Mouse (Mus musculus) neural tube, embryonic 11.5 days (tissue): ENCODE results near the gene Guca1b. TPM values are rescaled to one million over a fixed set of nuclear protein-coding genes. Genes with fewer than 3 reads are reported as not detected.
"Not testable (repeated sequence)": the region's sequence is repeated elsewhere in the genome, so short reads cannot be mapped to it uniquely, and the experiment has no call there.

Source experiments
- ATAC-seq: fragments of 200-750 bp; cut with Nextera tagmentation; 2 replicates; pipeline ENCODE4 v1.8.0; 2017; ENCODE audit warnings: moderate number of reproducible peaks, mild to moderate bottlenecking, moderate TSS enrichment, moderate library complexity; ENCODE audit not compliant: insufficient read depth, low FRiP score, low TSS enrichment
- DNase-seq: peaks from one replicate; pipeline ENCODE4 v3.0.0-alpha.2; 2015; ENCODE audit warnings: low spot score
- H3K27ac ChIP-seq: fragments of 300-500 bp; sonication (generic); 2 replicates; pipeline ENCODE4 v1.5.1; 2014; ENCODE audit warnings: low read depth, mild to moderate bottlenecking, low read length
- H3K27me3 ChIP-seq: fragments of 300-500 bp; sonication (generic); 2 replicates; pipeline ENCODE4 v1.6.1; 2014; ENCODE audit warnings: mild to moderate bottlenecking, low read length, mixed read lengths; ENCODE audit not compliant: control insufficient read depth, insufficient read depth
- H3K36me3 ChIP-seq: fragments of 300-500 bp; sonication (generic); 2 replicates; pipeline ENCODE4 v1.6.1; 2014; ENCODE audit warnings: mild to moderate bottlenecking, low read length, moderate library complexity, mixed read lengths; ENCODE audit not compliant: control insufficient read depth, insufficient read depth
- H3K4me1 ChIP-seq: fragments of 300-500 bp; sonication (generic); 2 replicates; pipeline ENCODE4 v1.6.1; 2014; ENCODE audit warnings: low read length, mixed read lengths; ENCODE audit not compliant: control insufficient read depth, insufficient read depth
- H3K4me2 ChIP-seq: fragments of 300-500 bp; sonication (generic); 2 replicates; pipeline ENCODE4 v1.6.1; 2014; ENCODE audit warnings: low read depth, mild to moderate bottlenecking, moderate library complexity
- H3K4me3 ChIP-seq: fragments of 300-500 bp; sonication (generic); 2 replicates; pipeline ENCODE4 v1.5.1; 2014; ENCODE audit warnings: low read depth, low read length
- H3K9ac ChIP-seq: fragments of 300-500 bp; sonication (generic); 2 replicates; pipeline ENCODE4 v1.6.1; 2014; ENCODE audit warnings: mild to moderate bottlenecking, low read length
- H3K9me3 ChIP-seq: fragments of 300-500 bp; sonication (generic); 2 replicates; pipeline ENCODE4 v1.6.1; 2016; ENCODE audit warnings: low read length; ENCODE audit not compliant: control insufficient read depth
- WGBS: fragments of 180-500 bp; shearing (Covaris S2); extraction: QIAGEN DNeasy Blood & Tissue Kit; methylation state at CpG from one replicate; pipeline ENCODE4 v1.1.7; 2014; 5-methylcytosine and 5-hydroxymethylcytosine counted together
- polyA plus RNA-seq: library from polyadenylated mRNA; unstranded; fragments of >200 nt; fragmentation: Nextera tagmentation; extraction: Ambion mirVana; gene quantifications from 2 replicates; pipeline ENCODE4 v1.2.1, GENCODE M21; 2014

Guca1b gene
- polyA plus RNA-seq, 1 experiment from 2014 or later: 0.77 TPM

DNA sequence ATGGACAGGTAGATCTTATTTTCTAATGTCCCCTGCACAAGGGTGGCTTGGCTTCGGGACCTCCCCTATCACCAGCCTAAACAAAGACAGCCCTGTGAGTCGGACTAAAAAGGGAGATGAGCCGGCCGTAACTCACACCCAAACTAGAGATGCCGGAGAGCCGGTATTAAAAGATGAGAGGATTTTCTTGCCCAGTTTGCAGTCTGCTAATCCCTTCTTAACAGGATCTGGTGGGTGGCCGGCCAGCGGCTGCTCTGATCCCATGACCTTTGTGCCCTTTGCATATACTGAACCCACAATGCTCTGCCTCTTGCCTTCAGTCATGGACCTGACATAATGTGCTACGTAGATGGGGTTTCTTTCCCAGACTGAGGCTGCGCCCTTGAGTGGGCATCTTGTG is 15.3 kb downstream of the Guca1b start, which contains the start of gene Guca1a:
Guca1a (minus strand) TSS at position 134 of the 400 bp plus-strand sequence.
- WGBS: 75% methylated on average over 10 of the region's 10 CpGs
- H3K4me2 ChIP-seq: no peak within 1 kb of the TSS
- no peaks in the 10 kb centered on the region for H3K36me3 ChIP-seq
- H3K27ac ChIP-seq: no peak within 1 kb of the TSS
- no peaks in the 10 kb centered on the region for H3K9me3 ChIP-seq
- no peak for DNase-seq
- no peak for ATAC-seq
- H3K4me3 ChIP-seq: no peak within 1 kb of the TSS
- H3K27me3 ChIP-seq: peaks cover 4% of the 10 kb centered on the region; the same call in 1 of the 2 replicates
- H3K4me1 ChIP-seq: no peaks in the 10 kb centered on the region
- H3K9ac ChIP-seq: no peak within 1 kb of the TSS

DNA sequence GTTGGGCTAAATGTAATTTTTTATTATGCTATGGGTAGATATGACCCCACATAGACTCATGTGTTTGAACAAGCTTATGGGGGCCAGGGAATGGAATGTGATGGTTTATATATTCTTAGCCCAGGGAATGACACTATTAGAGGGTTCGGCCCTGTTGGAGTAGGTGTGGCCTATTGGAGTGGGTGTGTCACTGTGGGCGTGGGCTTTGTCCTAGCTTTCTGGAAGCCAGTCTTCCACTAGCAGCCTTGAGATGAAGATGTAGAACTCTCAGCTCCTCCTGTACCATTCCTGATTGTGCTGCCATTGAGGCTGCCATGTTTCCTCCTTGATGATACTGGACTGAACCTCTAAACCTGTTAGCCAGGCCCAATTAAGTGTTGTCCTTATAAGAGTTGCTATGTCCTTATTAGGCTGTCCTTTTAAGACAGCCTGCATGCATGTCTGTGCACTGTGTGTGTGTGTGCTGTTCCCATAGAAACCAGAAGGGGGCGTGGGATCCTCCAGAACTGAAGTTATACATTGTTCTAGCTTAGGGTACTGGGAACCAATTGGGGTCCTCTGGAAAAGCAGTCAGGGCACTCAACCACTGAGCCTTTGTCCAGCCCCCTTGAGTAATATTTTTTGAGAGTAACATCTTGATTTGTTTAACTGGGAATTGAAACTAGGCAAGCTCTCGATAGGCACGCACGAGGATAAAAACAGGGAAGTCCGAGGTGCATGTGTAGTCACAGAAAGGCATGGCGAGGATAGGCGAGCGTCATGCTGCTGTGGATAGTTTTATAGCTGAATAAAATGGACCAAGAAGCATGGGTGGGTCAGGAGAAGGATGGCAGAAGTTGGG is 22.7 kb downstream of the Guca1b start:
- no peaks in the 10 kb centered on the region for H3K36me3 ChIP-seq
- ATAC-seq (no peak), DNase-seq (no peak)
- H3K9ac ChIP-seq: no peak overlapping the region
- H3K9me3 ChIP-seq: no peaks in the 10 kb centered on the region
- 64% methylated on average over 10 of the region's 10 CpGs for WGBS
- no peaks in the 10 kb centered on the region for H3K4me1 ChIP-seq
- no peak overlapping the region for H3K4me2 ChIP-seq
- peaks cover 15% of the 10 kb centered on the region for H3K27me3 ChIP-seq
- H3K4me3 ChIP-seq: no peak overlapping the region
- no peak overlapping the region for H3K27ac ChIP-seq

DNA sequence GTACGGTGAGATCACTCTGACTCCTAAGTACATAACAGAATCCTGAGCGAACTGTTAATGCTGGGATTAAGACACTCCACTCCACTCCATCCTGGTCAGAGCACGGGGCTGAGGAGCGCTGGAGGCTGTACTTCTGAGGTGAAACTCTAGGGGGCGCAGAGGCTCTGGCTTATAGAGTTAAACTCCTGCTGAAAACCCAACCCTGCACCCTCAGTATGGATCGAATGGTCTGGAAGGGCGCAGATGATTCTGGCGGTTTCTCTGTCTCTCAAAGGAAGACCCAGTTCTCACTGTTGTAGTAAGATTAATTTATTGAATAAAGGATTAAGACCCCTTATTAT is 23.3 kb downstream of the Guca1b start:
- Histone ChIP-seq H3K9me3 (no peaks in the 10 kb centered on the region), H3K4me3 (no peak overlapping the region), H3K27ac (no peak overlapping the region), H3K27me3 (peaks cover 15% of the 10 kb centered on the region), H3K9ac (no peak overlapping the region), H3K36me3 (no peaks in the 10 kb centered on the region), H3K4me1 (no peaks in the 10 kb centered on the region), H3K4me2 (no peak overlapping the region)
- WGBS: 24% methylated on average over 8 of the region's 8 CpGs
- no peak for ATAC-seq
- peak; percentile 76 for DNase-seq

DNA sequence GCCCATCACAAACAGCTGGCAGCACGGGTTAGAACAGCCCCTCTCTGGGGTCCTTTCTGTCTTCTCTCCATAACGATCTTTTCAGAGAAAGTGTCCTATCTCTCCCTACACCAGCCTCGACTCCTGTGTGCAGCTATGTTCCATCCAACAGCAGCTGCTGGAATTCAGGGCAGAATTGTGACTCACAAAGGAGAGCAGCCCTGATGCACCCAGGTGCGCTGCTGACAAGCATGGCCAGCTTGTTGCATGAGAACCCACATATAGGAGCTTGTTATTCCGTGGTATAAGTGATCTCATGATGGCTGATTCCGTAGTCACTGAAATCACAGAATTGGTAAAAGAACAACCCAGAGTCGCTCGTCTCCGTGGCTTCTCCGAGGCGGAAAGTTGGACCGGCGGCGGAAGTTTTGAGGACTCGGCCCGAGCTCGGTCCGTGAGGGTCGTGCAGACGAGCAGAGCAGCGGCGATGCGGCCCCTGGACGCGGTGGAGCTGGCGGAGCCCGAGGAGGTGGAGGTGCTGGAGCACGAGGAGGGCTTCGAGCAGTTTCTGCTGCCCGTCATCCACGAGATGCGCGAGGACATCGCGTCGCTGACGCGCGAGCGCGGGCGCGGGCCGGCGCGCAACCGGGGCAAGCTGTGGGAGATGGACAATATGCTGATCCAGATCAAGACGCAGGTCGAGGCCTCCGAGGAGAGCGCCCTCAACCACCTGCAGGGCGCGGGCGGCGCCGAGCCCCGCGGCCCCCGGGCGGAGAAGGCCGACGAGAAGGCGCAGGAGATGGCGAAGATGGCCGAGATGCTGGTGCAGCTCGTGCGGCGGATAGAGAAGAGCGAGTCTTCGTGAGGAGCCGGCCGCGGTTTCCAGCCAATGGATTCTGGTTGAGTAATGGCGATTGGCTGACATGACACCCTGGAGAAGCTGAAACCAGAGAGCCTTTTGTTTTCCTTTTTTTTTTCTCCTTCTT is 25.0 kb downstream of the Guca1b start:
- peak overlapping the region; percentile 23 for H3K4me3 ChIP-seq
- H3K4me2 ChIP-seq: peak overlapping the region; percentile 42
- H3K4me1 ChIP-seq, H3K27ac ChIP-seq, H3K36me3 ChIP-seq, H3K9ac ChIP-seq, ATAC-seq, H3K9me3 ChIP-seq, DNase-seq: not testable (repeated sequence)
- peaks cover 18% of the 10 kb centered on the region for H3K27me3 ChIP-seq
- WGBS: 4% methylated on average over 74 of the region's 74 CpGs

DNA sequence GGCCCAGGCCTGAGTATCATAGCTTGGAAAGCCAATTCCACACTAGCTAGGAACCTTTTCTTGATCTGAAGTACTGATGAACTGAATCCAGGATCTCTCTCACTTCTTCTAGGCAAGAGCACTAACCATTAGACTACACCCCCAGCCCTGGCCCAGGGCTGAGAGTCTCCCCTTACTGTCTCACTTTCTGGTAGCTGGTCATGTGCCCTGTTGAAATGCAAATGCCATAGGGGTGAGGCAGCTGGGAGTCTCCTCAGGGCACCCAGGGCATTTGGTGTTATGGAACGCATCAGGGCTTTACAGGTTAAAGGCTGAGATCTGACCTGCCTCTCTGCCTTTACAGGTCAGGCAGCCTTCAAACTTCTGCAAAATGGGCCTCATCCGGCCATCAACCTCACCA is 35.0 kb downstream of the Guca1b start:
- no peaks in the 10 kb centered on the region for H3K27me3 ChIP-seq
- DNase-seq (no peak), ATAC-seq (no peak)
- H3K27ac ChIP-seq: no peak overlapping the region
- no peak overlapping the region for H3K4me2 ChIP-seq
- no peak overlapping the region for H3K4me3 ChIP-seq
- no peak overlapping the region for H3K9ac ChIP-seq
- 58% methylated on average over 2 of the region's 2 CpGs for WGBS
- H3K9me3 ChIP-seq: no peaks in the 10 kb centered on the region
- no peaks in the 10 kb centered on the region for H3K4me1 ChIP-seq
- H3K36me3 ChIP-seq: no peaks in the 10 kb centered on the region

DNA sequence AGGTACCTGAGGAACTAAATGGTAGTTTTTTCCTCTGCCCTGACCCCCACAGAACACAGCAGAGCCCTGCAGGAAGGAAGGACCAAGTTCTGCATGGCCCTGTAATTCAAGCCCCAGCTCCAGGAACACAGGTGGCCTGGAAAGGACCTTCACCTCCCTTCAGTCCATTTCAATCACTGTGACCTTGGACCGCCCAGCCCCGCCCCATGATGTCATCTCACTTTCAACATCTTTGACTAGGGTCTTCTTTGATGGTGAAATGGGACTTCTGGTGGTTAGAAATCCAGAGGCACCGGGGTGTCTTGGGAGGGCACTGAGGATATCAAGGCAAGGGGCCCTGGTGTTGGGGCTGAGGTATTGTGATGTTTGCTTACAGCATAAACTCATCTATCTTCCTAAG is 36.4 kb downstream of the Guca1b start:
- DNase-seq: no peak
- no peak overlapping the region for H3K4me2 ChIP-seq

DNA sequence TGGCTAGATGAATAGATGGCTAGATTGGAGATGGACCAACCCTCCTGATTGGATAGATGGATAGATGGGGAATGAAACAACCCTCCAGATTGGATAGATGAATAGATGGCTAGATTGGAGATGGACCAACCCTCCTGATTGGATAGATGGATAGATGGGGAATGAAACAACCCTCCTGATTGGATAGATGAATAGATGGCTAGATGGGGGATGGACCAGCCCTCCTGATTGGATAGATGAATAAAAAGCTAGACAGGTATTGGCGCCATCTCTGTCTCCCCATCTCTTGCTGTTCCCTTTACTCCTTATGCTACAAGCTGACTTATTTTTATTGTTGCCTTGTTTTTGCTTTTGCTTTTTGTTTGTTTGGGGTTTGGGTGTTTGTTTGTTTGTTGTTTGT is 37.4 kb downstream of the Guca1b start:
- not testable (repeated sequence) for H3K4me1 ChIP-seq, H3K27ac ChIP-seq, H3K9ac ChIP-seq, H3K4me3 ChIP-seq, H3K36me3 ChIP-seq, DNase-seq, ATAC-seq, H3K27me3 ChIP-seq, H3K4me2 ChIP-seq, H3K9me3 ChIP-seq
- WGBS: 96% methylated on average over 1 of the region's 1 CpGs

More for the DNA sequence above, 36.4 kb downstream of the Guca1b start:
- no peaks in the 10 kb centered on the region for H3K36me3 ChIP-seq
- ATAC-seq: no peak
- no peaks in the 10 kb centered on the region for H3K4me1 ChIP-seq
- no peak overlapping the region for H3K9ac ChIP-seq
- 89% methylated on average over 3 of the region's 3 CpGs for whole genome bisulfite sequencing
- no peaks in the 10 kb centered on the region for H3K27me3 ChIP-seq
- H3K9me3 ChIP-seq: no peaks in the 10 kb centered on the region
- H3K4me3 ChIP-seq: no peak overlapping the region
- no peak overlapping the region for H3K27ac ChIP-seq

DNA sequence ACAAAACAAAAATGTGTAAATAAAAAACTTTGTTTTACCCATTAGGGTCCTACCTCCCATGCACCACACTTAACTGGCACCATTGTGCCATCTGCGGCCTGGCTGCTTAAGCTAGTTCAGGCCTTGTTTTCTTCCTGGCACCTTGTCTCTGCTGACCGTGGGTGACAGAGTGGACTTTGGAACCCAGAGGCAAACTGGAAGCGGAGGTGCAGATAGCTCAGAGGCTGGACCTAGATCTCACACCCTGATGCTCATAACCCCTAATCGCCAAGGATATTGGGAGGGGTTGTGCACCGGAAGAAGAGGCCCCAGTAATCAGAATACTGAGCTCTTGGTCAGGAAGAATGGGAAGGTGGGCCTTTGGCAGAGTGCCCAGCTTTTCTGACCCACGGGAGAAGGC is 39.0 kb downstream of the Guca1b start:
- Histone ChIP-seq H3K27me3 (no peaks in the 10 kb centered on the region), H3K27ac (no peak overlapping the region), H3K36me3 (no peaks in the 10 kb centered on the region), H3K4me2 (no peak overlapping the region), H3K4me1 (no peaks in the 10 kb centered on the region), H3K4me3 (no peak overlapping the region), H3K9ac (no peak overlapping the region), H3K9me3 (no peaks in the 10 kb centered on the region)
- DNase-seq (no peak), ATAC-seq (no peak)
- WGBS: 91% methylated on average over 6 of the region's 6 CpGs
